Comparison of ENCODE assay signal across 8 mouse cellular contexts in the genomic region with DNA sequence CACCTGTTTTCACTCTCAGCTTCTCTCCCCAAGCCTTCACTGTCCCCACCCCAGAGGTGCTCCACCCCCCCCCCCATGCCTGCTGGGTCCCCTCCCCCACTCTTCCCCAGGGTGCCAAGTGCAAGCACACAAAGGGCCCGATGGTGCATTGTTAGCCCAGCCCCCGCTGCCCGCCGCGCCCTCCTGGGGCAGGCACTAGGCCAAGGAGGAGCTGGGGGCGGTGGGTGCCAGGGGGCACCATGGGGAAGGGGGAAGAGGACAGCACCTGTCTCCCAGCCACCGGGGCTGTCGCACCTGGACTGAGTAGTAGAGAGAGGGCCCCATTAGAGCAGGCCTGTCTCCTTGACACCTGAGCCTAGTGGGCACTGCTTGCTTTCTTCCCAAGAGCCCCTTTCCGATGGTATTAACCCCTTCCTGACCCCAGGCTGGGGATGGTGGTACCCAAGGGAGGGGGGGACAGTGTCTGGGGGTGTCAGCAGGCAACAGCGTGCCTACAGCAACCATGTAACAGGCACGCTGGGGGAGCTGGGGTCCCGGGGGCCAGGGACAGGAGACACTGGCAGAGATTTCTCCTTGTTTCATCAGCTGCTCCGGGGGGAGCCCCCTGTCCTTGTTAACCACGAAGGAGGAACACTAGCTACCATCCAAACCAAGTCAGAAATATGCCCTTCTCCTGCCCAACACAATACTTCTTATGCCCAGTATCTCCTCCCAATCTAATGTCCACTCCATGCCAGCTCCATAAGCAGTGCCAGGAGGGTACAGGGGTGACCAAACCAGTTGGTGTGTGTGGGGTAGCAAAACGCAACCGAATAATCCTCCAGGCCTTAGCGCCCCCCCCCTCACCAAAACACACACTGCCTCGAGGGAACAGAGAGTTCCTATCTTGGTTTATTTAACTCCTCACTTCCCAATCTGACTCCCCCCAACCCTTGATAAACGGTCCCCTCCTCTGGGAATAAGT. TPM values are rescaled to one million over a fixed set of nuclear protein-coding genes. Genes with fewer than 3 reads are reported as not detected.
DNase-seq lines count a peak whose midpoint lies in the region; ATAC-seq and TF ChIP-seq lines count a peak whose summit lies in the region.

No protein-coding gene starts in this region.

- H3K9ac ChIP-seq in neural tube, embryonic 12.5 days = peak overlapping the region; percentile 69

- H3K27me3 ChIP-seq in neural tube, embryonic 12.5 days (replicated peaks) = peaks cover 19% of the 10 kb centered on the region

- peak overlapping the region; percentile 85 for H3K4me3 ChIP-seq in lung, adult 2 months (replicated peaks; ENCODE audit: extremely low read depth, low read depth, low read length)
- peak overlapping the region; percentile 70 for H3K4me3 ChIP-seq in bone marrow, adult 2 months (replicated peaks; ENCODE audit: control insufficient read depth, low read depth, low read length)
- H3K4me3 ChIP-seq in neural tube, embryonic 12.5 days = peak overlapping the region; percentile 50

- WGBS in lung, adult 2 months = 18% methylated on average over 19 of the region's 19 CpGs
- 16% methylated on average over 19 of the region's 19 CpGs for WGBS in bone marrow, adult 2 months
- 15% methylated on average over 19 of the region's 19 CpGs for WGBS in neural tube, embryonic 12.5 days

- no peaks in the 10 kb centered on the region for H3K36me3 ChIP-seq in neural tube, embryonic 12.5 days

- H3K9me3 ChIP-seq in neural tube, embryonic 12.5 days = no peaks in the 10 kb centered on the region

- TF ChIP-seq CTCF in lung, adult 2 months (IDR thresholded peaks at IDR 0.05; ENCODE audit: insufficient read depth, low read length) = no peak
- TF ChIP-seq CTCF in bone marrow, adult 2 months (IDR thresholded peaks at IDR 0.05; ENCODE audit: control insufficient read depth, insufficient read depth, low read length) = no peak

- H3K27ac ChIP-seq in bone marrow, adult 2 months (ENCODE audit: control insufficient read depth, insufficient read depth, low read depth, low read length, poor library complexity) = peak overlapping the region; percentile 72
- no peak overlapping the region for H3K27ac ChIP-seq in neural tube, embryonic 12.5 days

- TF ChIP-seq POLR2A in lung, adult 2 months (IDR thresholded peaks at IDR 0.05; ENCODE audit: borderline replicate concordance, extremely low read depth, low read depth, low read length) = no peak
- TF ChIP-seq POLR2A in bone marrow, adult 2 months (IDR thresholded peaks at IDR 0.05; ENCODE audit: borderline replicate concordance, control insufficient read depth, low read depth, low read length) = no peak; the same call in 1 of the 2 replicates

- H3K4me1 ChIP-seq in lung, adult 2 months (ENCODE audit: control insufficient read depth, insufficient read depth, low read length) = peaks cover 26% of the 10 kb centered on the region
- no peaks in the 10 kb centered on the region; the same call in none of the 2 replicates for H3K4me1 ChIP-seq in bone marrow, adult 2 months (ENCODE audit: control insufficient read depth, insufficient read depth, low read length)
- peaks cover 57% of the 10 kb centered on the region for H3K4me1 ChIP-seq in neural tube, embryonic 12.5 days

- peak overlapping the region; percentile 100 for H3K4me2 ChIP-seq in neural tube, embryonic 12.5 days (replicated peaks)

- no peak for ATAC-seq in neural tube, embryonic 12.5 days (ENCODE audit: low FRiP score, low read depth)

- DNase-seq in lung, adult 2 months = peak; percentile 36
- no peak for DNase-seq in lung, postnatal 14 days
- DNase-seq in heart, adult 9 months (ENCODE audit: low spot score in 2 of 2) = peak; percentile 32 to 42
- peak; percentile 56 for DNase-seq in kidney, postnatal 10 days
- DNase-seq in layer of hippocampus, postnatal 25 days (ENCODE audit: extremely low spot score in 1 of 2, low spot score in 1 of 2) = no peak
- no peak for DNase-seq in yolk sac, embryonic 10.5 days (ENCODE audit: low spot score)

RNA-seq across cellular contexts. Expression of a gene that starts 3.6 kb away (rescaled TPM):
- polyA plus RNA-seq in lung, adult 2 months (2012; rRNA removed) = 63.0 and 64.0 TPM in 2 replicates
- polyA plus RNA-seq in bone marrow, adult 2 months (2011; ENCODE audit: insufficient read depth, insufficient read length, low replicate concordance, missing spikeins) = 20.8 and 40.2 TPM in 2 replicates
- 0.70 and 0.71 TPM in 2 replicates for polyA plus RNA-seq in neural tube, embryonic 12.5 days (2016; fragmentation: Nextera tagmentation; extraction: Ambion mirVana)
- total RNA-seq in layer of hippocampus, postnatal 25 days (2021) = 10 to 100 TPM; 12.3 to 14.4 TPM

RNA-seq across cellular contexts. Expression of a gene that starts 11.6 kb away (rescaled TPM):
- 0.45 and 1.5 TPM in 2 replicates for polyA plus RNA-seq in lung, adult 2 months (2012; rRNA removed)
- 0.92 TPM in 1 of 2 replicates, not detected in the other for polyA plus RNA-seq in bone marrow, adult 2 months (2011; ENCODE audit: insufficient read depth, insufficient read length, low replicate concordance, missing spikeins)
- 0.37 and 0.46 TPM in 2 replicates for polyA plus RNA-seq in neural tube, embryonic 12.5 days (2016; fragmentation: Nextera tagmentation; extraction: Ambion mirVana)
- total RNA-seq in layer of hippocampus, postnatal 25 days (2021) = 1 to 10 TPM; 3.7 to 5.0 TPM

RNA-seq across cellular contexts. Expression of a gene that starts 20.7 kb away (rescaled TPM):
- polyA plus RNA-seq in lung, adult 2 months (2012; rRNA removed) = 22.9 and 26.6 TPM in 2 replicates
- polyA plus RNA-seq in bone marrow, adult 2 months (2011; ENCODE audit: insufficient read depth, insufficient read length, low replicate concordance, missing spikeins) = 9.7 and 17.6 TPM in 2 replicates
- 33.4 and 35.0 TPM in 2 replicates for polyA plus RNA-seq in neural tube, embryonic 12.5 days (2016; fragmentation: Nextera tagmentation; extraction: Ambion mirVana)
- total RNA-seq in layer of hippocampus, postnatal 25 days (2021) = 10 to 100 TPM; 32.4 to 33.3 TPM

RNA-seq across cellular contexts. Expression of a gene that starts 25.9 kb away (rescaled TPM):
- 0.06 TPM in 1 of 2 replicates, not detected in the other for polyA plus RNA-seq in lung, adult 2 months (2012; rRNA removed)
- 1.3 TPM in 1 of 2 replicates, not detected in the other for polyA plus RNA-seq in bone marrow, adult 2 months (2011; ENCODE audit: insufficient read depth, insufficient read length, low replicate concordance, missing spikeins)
- 0.57 and 0.68 TPM in 2 replicates for polyA plus RNA-seq in neural tube, embryonic 12.5 days (2016; fragmentation: Nextera tagmentation; extraction: Ambion mirVana)
- total RNA-seq in layer of hippocampus, postnatal 25 days (2021) = not detected

RNA-seq across cellular contexts. Expression of a gene that starts 27.2 kb away (rescaled TPM):
- polyA plus RNA-seq in lung, adult 2 months (2012; rRNA removed) = 6.7 and 11.7 TPM in 2 replicates
- polyA plus RNA-seq in bone marrow, adult 2 months (2011; ENCODE audit: insufficient read depth, insufficient read length, low replicate concordance, missing spikeins) = 126 and 145 TPM in 2 replicates
- polyA plus RNA-seq in neural tube, embryonic 12.5 days (2016; fragmentation: Nextera tagmentation; extraction: Ambion mirVana) = 252 and 272 TPM in 2 replicates
- total RNA-seq in layer of hippocampus, postnatal 25 days (2021) = 1 to 10 TPM; 2.4 to 3.0 TPM

Comparison
In these comparisons a context has a peak if more than half of its experiments do, and no peak if none do; other contexts are left out.
1. DNase-seq: peak in lung, adult 2 months (single experiment), heart, adult 9 months (2 of 2) and kidney, postnatal 10 days (single experiment); none in lung, postnatal 14 days (single experiment), layer of hippocampus, postnatal 25 days (0 of 2) and yolk sac, embryonic 10.5 days (single experiment).
2. RNA of a gene that starts 3.6 kb away (polyA plus RNA-seq): 63.0 to 64.0 TPM in lung, adult 2 months and 20.8 to 40.2 TPM in bone marrow, adult 2 months; 0.70 to 0.71 TPM in neural tube, embryonic 12.5 days; every median in the first group is over 10 times any median in the second.
3. Peak in every context shown above with its lines, with median percentiles within 50 percentile points of each other: H3K4me3 ChIP-seq.